Mouse (Mus musculus) midbrain, embryonic 14.5 days (tissue): Measurements from ENCODE around the gene Ehd2. TPM values are rescaled to one million over a fixed set of nuclear protein-coding genes. Genes with fewer than 3 reads are reported as not detected.

ENCODE experiments used
- ATAC-seq: fragments of 200-750 bp; cut with Nextera tagmentation; 2 replicates; pipeline ENCODE4 v1.8.0; 2017; ENCODE audit warnings: moderate number of reproducible peaks, moderate library complexity; ENCODE audit not compliant: low FRiP score, low TSS enrichment
- DNase-seq: peaks from one replicate; pipeline ENCODE4 v3.0.0-alpha.2; 2015
- H3K27ac ChIP-seq: fragments of 300-500 bp; sonication (generic); replicated peaks from 2 replicates; pipeline ENCODE4 v1.5.1; 2014; ENCODE audit warnings: mild to moderate bottlenecking, low read depth, low read length, moderate library complexity
- H3K27me3 ChIP-seq: fragments of 300-500 bp; sonication (generic); 2 replicates; pipeline ENCODE4 v1.6.1; 2014; ENCODE audit warnings: low read length, control low read depth, mixed read lengths; ENCODE audit not compliant: control insufficient read depth, insufficient read depth
- H3K36me3 ChIP-seq: fragments of 300-500 bp; sonication (generic); 2 replicates; pipeline ENCODE4 v1.6.1; 2014; ENCODE audit warnings: low read length, control low read depth; ENCODE audit not compliant: control insufficient read depth, insufficient read depth
- H3K4me1 ChIP-seq: fragments of 300-500 bp; sonication (generic); 2 replicates; pipeline ENCODE4 v1.6.1; 2014; ENCODE audit warnings: mild to moderate bottlenecking, antibody characterized with exemption, low read length, control low read depth; ENCODE audit not compliant: control insufficient read depth, insufficient read depth
- H3K4me2 ChIP-seq: fragments of 300-500 bp; sonication (generic); 2 replicates; pipeline ENCODE4 v1.6.1; 2014; ENCODE audit warnings: mild to moderate bottlenecking, low read length, moderate library complexity
- H3K4me3 ChIP-seq: fragments of 300-500 bp; sonication (generic); replicated peaks from 2 replicates; pipeline ENCODE4 v1.5.1; 2014; ENCODE audit warnings: low read depth, low read length
- H3K9ac ChIP-seq: fragments of 300-500 bp; sonication (generic); replicated peaks from 2 replicates; pipeline ENCODE4 v1.6.1; 2014; ENCODE audit warnings: mild to moderate bottlenecking, low read length, moderate library complexity
- H3K9me3 ChIP-seq: fragments of 300-500 bp; sonication (generic); 2 replicates; pipeline ENCODE4 v1.6.1; 2016; ENCODE audit warnings: low read length, control low read depth, mixed read lengths; ENCODE audit not compliant: control insufficient read depth
- WGBS: fragments of 180-500 bp; shearing (Covaris S2); extraction: QIAGEN DNeasy Blood & Tissue Kit; methylation state at CpG from one replicate; pipeline ENCODE4 v1.1.7; 2014; 5-methylcytosine and 5-hydroxymethylcytosine counted together
- polyA plus RNA-seq: library from polyadenylated mRNA; unstranded; fragments of >200 nt; fragmentation: Nextera tagmentation; extraction: Ambion mirVana; gene quantifications from 2 replicates; pipeline ENCODE4 v1.2.1, GENCODE M21; 2014

The Ehd2 gene
- polyA plus RNA-seq = 3.1 and 3.9 TPM in 2 replicates

GRCm38 (mm10) chr7:15967312-15967711, at the start of gene Ehd2:
Ehd2 (minus strand) TSS chr7:15967567.
- peak within 1 kb of the TSS; percentile 19 for H3K4me3 ChIP-seq
- ATAC-seq (peak; percentile 59), DNase-seq (peak; percentile 73)
- no peak within 1 kb of the TSS for H3K27ac ChIP-seq
- H3K36me3 ChIP-seq = peaks cover 16% of the 10 kb centered on the region
- H3K27me3 ChIP-seq = no peaks in the 10 kb centered on the region
- H3K9ac ChIP-seq = no peak within 1 kb of the TSS
- peak within 1 kb of the TSS; percentile 43 for H3K4me2 ChIP-seq
- 1% methylated on average over 22 of the region's 22 CpGs for WGBS
- 0 out of 2 replicates have a peak, but pooled peaks cover 3% of the 10 kb centered on the region for H3K9me3 ChIP-seq
- H3K4me1 ChIP-seq = no peaks in the 10 kb centered on the region

GRCm38 (mm10) chr7:16015384-16015783, 48.0 kb upstream of the Ehd2 start:
- WGBS = 88% methylated on average over 5 of the region's 5 CpGs
- no peak for DNase-seq
- no peaks in the 10 kb centered on the region for H3K4me1 ChIP-seq
- no peaks in the 10 kb centered on the region for H3K36me3 ChIP-seq
- no peak for ATAC-seq
- H3K9ac ChIP-seq = no peak overlapping the region
- H3K4me3 ChIP-seq = no peak overlapping the region
- H3K27me3 ChIP-seq = no peaks in the 10 kb centered on the region
- no peaks in the 10 kb centered on the region for H3K9me3 ChIP-seq
- no peak overlapping the region for H3K4me2 ChIP-seq
- H3K27ac ChIP-seq = no peak overlapping the region

GRCm38 (mm10) chr7:16014521-16015175, 47.3 kb upstream of the Ehd2 start:
- no peak for DNase-seq
- H3K4me3 ChIP-seq = no peak overlapping the region
- H3K4me2 ChIP-seq = no peak overlapping the region

GRCm38 (mm10) chr7:16013722-16014275, 46.4 kb upstream of the Ehd2 start:
- Histone ChIP-seq H3K27me3 (no peaks in the 10 kb centered on the region), H3K4me2 (no peak overlapping the region), H3K9me3 (no peaks in the 10 kb centered on the region), H3K36me3 (no peaks in the 10 kb centered on the region), H3K9ac (no peak overlapping the region), H3K4me3 (no peak overlapping the region), H3K4me1 (no peaks in the 10 kb centered on the region), H3K27ac (no peak overlapping the region)
- 93% methylated on average over 5 of the region's 5 CpGs for WGBS
- DNase-seq (no peak), ATAC-seq (no peak)

More at GRCm38 (mm10) chr7:16014521-16015175, 47.3 kb upstream of the Ehd2 start:
- Histone ChIP-seq H3K27ac (no peak overlapping the region), H3K9ac (no peak overlapping the region), H3K27me3 (no peaks in the 10 kb centered on the region), H3K9me3 (no peaks in the 10 kb centered on the region), H3K4me1 (no peaks in the 10 kb centered on the region), H3K36me3 (no peaks in the 10 kb centered on the region)
- WGBS = 92% methylated on average over 8 of the region's 8 CpGs
- no peak for ATAC-seq

GRCm38 (mm10) chr7:16012576-16013263, 45.4 kb upstream of the Ehd2 start:
- no peaks in the 10 kb centered on the region for H3K9me3 ChIP-seq
- DNase-seq = no peak
- H3K4me2 ChIP-seq = no peak overlapping the region
- no peak overlapping the region for H3K4me3 ChIP-seq
- H3K27me3 ChIP-seq = no peaks in the 10 kb centered on the region
- no peaks in the 10 kb centered on the region for H3K4me1 ChIP-seq
- ATAC-seq = no peak
- no peak overlapping the region for H3K9ac ChIP-seq
- H3K27ac ChIP-seq = no peak overlapping the region
- no peaks in the 10 kb centered on the region for H3K36me3 ChIP-seq
- 83% methylated on average over 11 of the region's 11 CpGs for WGBS

GRCm38 (mm10) chr7:16011418-16012085, 44.2 kb upstream of the Ehd2 start:
- Histone ChIP-seq H3K9me3 (no peaks in the 10 kb centered on the region), H3K27me3 (no peaks in the 10 kb centered on the region), H3K36me3 (0 out of 2 replicates have a peak, but pooled peaks cover 3% of the 10 kb centered on the region), H3K9ac (no peak overlapping the region), H3K4me3 (no peak overlapping the region), H3K4me2 (no peak overlapping the region), H3K4me1 (no peaks in the 10 kb centered on the region), H3K27ac (no peak overlapping the region)
- no peak for DNase-seq
- 95% methylated on average over 7 of the region's 7 CpGs for WGBS
- no peak for ATAC-seq

- Histone ChIP-seq H3K4me3 (no peak overlapping the region), H3K27ac (no peak overlapping the region), H3K9me3 (no peaks in the 10 kb centered on the region), H3K36me3 (0 out of 2 replicates have a peak, but pooled peaks cover 3% of the 10 kb centered on the region), H3K9ac (no peak overlapping the region), H3K4me2 (no peak overlapping the region), H3K27me3 (no peaks in the 10 kb centered on the region), H3K4me1 (no peaks in the 10 kb centered on the region)
- 86% methylated on average over 5 of the region's 5 CpGs for WGBS
- DNase-seq = no peak
- ATAC-seq = no peak
Observed at GRCm38 (mm10) chr7:16010649-16011048, 43.3 kb upstream of the Ehd2 start.

- Histone ChIP-seq H3K27ac (no peak overlapping the region), H3K36me3 (0 out of 2 replicates have a peak, but pooled peaks cover 3% of the 10 kb centered on the region), H3K9ac (no peak overlapping the region), H3K27me3 (no peaks in the 10 kb centered on the region), H3K9me3 (no peaks in the 10 kb centered on the region), H3K4me2 (no peak overlapping the region), H3K4me1 (no peaks in the 10 kb centered on the region), H3K4me3 (no peak overlapping the region)
- ATAC-seq (no peak), DNase-seq (no peak)
- WGBS = 85% methylated on average over 7 of the region's 7 CpGs
Observed at GRCm38 (mm10) chr7:16009636-16010035, 42.3 kb upstream of the Ehd2 start.
